Mouse (Mus musculus) neural tube, embryonic 12.5 days (tissue): ENCODE results near the gene Prpsap1. TPM values are rescaled to one million over a fixed set of nuclear protein-coding genes. Genes with fewer than 3 reads are reported as not detected.
"Not testable (repeated sequence)": the region's sequence is repeated elsewhere in the genome, so short reads cannot be mapped to it uniquely, and the experiment has no call there.

ENCODE experiments used
- ATAC-seq: fragments of 200-750 bp; cut with Nextera tagmentation; 2 replicates; pipeline ENCODE4 v1.8.0; 2017; ENCODE audit warnings: low read depth, mild to moderate bottlenecking, moderate TSS enrichment, moderate library complexity; ENCODE audit not compliant: low FRiP score
- H3K27ac ChIP-seq: fragments of 300-500 bp; sonication (generic); 2 replicates; pipeline ENCODE4 v1.5.1; 2016
- H3K27me3 ChIP-seq: fragments of 300-500 bp; sonication (generic); replicated peaks from 2 replicates; pipeline ENCODE4 v1.6.1; 2016; ENCODE audit warnings: mild to moderate bottlenecking
- H3K36me3 ChIP-seq: fragments of 300-500 bp; sonication (generic); 2 replicates; pipeline ENCODE4 v1.6.1; 2016; ENCODE audit warnings: mild to moderate bottlenecking
- H3K4me1 ChIP-seq: fragments of 300-500 bp; sonication (generic); 2 replicates; pipeline ENCODE4 v1.6.1; 2016
- H3K4me2 ChIP-seq: fragments of 300-500 bp; sonication (generic); replicated peaks from 2 replicates; pipeline ENCODE4 v1.6.1; 2016; ENCODE audit warnings: mild to moderate bottlenecking
- H3K4me3 ChIP-seq: fragments of 300-500 bp; sonication (generic); 2 replicates; pipeline ENCODE4 v1.5.1; 2016
- H3K9ac ChIP-seq: fragments of 300-500 bp; sonication (generic); 2 replicates; pipeline ENCODE4 v1.6.1; 2016; ENCODE audit warnings: mild to moderate bottlenecking
- H3K9me3 ChIP-seq: fragments of 300-500 bp; sonication (generic); 2 replicates; pipeline ENCODE4 v1.6.1; 2016; ENCODE audit warnings: mild to moderate bottlenecking
- WGBS: fragments of 180-500 bp; shearing (Covaris S2); methylation state at CpG from one replicate; pipeline ENCODE4 v1.1.7; 2016; 5-methylcytosine and 5-hydroxymethylcytosine counted together
- polyA plus RNA-seq: library from polyadenylated mRNA; unstranded; fragments of >200 nt; fragmentation: Nextera tagmentation; extraction: Ambion mirVana; gene quantifications from 2 replicates; pipeline ENCODE4 v1.2.1, GENCODE M21; 2016

Gene Prpsap1
- polyA plus RNA-seq, 1 experiment from 2014 or later, result 200 TPM

GRCm38 (mm10) chr11:116428872-116429859 lies 64.8 kb downstream of the Prpsap1 start:
- Histone ChIP-seq H3K36me3 (no peaks in the 10 kb centered on the region), H3K4me1 (no peaks in the 10 kb centered on the region), H3K27ac (no peak overlapping the region), H3K9me3 (no peaks in the 10 kb centered on the region), H3K4me3 (no peak overlapping the region), H3K4me2 (no peak overlapping the region), H3K27me3 (no peaks in the 10 kb centered on the region), H3K9ac (no peak overlapping the region)
- WGBS, result 60% methylated on average over 12 of the region's 13 CpGs
- no peak for ATAC-seq

GRCm38 (mm10) chr11:116426852-116427575 lies 67.0 kb downstream of the Prpsap1 start:
- Histone ChIP-seq H3K27ac (no peak overlapping the region), H3K4me2 (no peak overlapping the region), H3K9me3 (no peaks in the 10 kb centered on the region), H3K4me1 (no peaks in the 10 kb centered on the region), H3K9ac (no peak overlapping the region), H3K4me3 (no peak overlapping the region), H3K36me3 (no peaks in the 10 kb centered on the region), H3K27me3 (no peaks in the 10 kb centered on the region)
- no peak for ATAC-seq
- WGBS, result 74% methylated on average over 6 of the region's 6 CpGs

GRCm38 (mm10) chr11:116426328-116426727 lies 67.7 kb downstream of the Prpsap1 start:
- not testable (repeated sequence) for H3K36me3 ChIP-seq, H3K27me3 ChIP-seq, H3K9ac ChIP-seq, H3K4me2 ChIP-seq, H3K9me3 ChIP-seq, H3K4me3 ChIP-seq, H3K4me1 ChIP-seq, H3K27ac ChIP-seq, ATAC-seq
- 88% methylated on average over 11 of the region's 11 CpGs for WGBS

- WGBS, result 60% methylated on average over 8 of the region's 8 CpGs
- Histone ChIP-seq H3K27me3 (no peaks in the 10 kb centered on the region), H3K4me3 (no peak overlapping the region), H3K9ac (no peak overlapping the region), H3K4me1 (no peaks in the 10 kb centered on the region), H3K9me3 (no peaks in the 10 kb centered on the region), H3K27ac (no peak overlapping the region), H3K36me3 (no peaks in the 10 kb centered on the region), H3K4me2 (no peak overlapping the region)
- ATAC-seq, result no peak
Observed at GRCm38 (mm10) chr11:116424621-116425407, 69.2 kb downstream of the Prpsap1 start.

GRCm38 (mm10) chr11:116423782-116424620 lies 70.0 kb downstream of the Prpsap1 start:
- no peaks in the 10 kb centered on the region for H3K27me3 ChIP-seq
- H3K4me3 ChIP-seq, result no peak overlapping the region
- WGBS, result 89% methylated on average over 10 of the region's 10 CpGs
- H3K4me1 ChIP-seq, result no peaks in the 10 kb centered on the region
- no peak for ATAC-seq
- no peaks in the 10 kb centered on the region for H3K9me3 ChIP-seq
- no peak overlapping the region for H3K27ac ChIP-seq
- H3K36me3 ChIP-seq, result no peaks in the 10 kb centered on the region
- H3K4me2 ChIP-seq, result no peak overlapping the region
- no peak overlapping the region for H3K9ac ChIP-seq

GRCm38 (mm10) chr11:116423214-116423613 lies 70.8 kb downstream of the Prpsap1 start:
- Histone ChIP-seq H3K4me1 (no peaks in the 10 kb centered on the region), H3K9me3 (no peaks in the 10 kb centered on the region), H3K36me3 (no peaks in the 10 kb centered on the region), H3K4me2 (no peak overlapping the region), H3K27me3 (no peaks in the 10 kb centered on the region), H3K4me3 (no peak overlapping the region), H3K9ac (no peak overlapping the region), H3K27ac (no peak overlapping the region)
- 80% methylated on average over 6 of the region's 6 CpGs for WGBS
- ATAC-seq, result no peak

- Histone ChIP-seq H3K27ac (no peak overlapping the region), H3K4me1 (no peaks in the 10 kb centered on the region), H3K4me2 (no peak overlapping the region), H3K9me3 (no peaks in the 10 kb centered on the region), H3K9ac (no peak overlapping the region), H3K4me3 (no peak overlapping the region), H3K36me3 (no peaks in the 10 kb centered on the region), H3K27me3 (no peaks in the 10 kb centered on the region)
- WGBS, result 81% methylated on average over 2 of the region's 2 CpGs
- no peak for ATAC-seq
Observed at GRCm38 (mm10) chr11:116422562-116422961, 71.4 kb downstream of the Prpsap1 start.

- Histone ChIP-seq H3K4me2 (no peak overlapping the region), H3K9ac (no peak overlapping the region), H3K9me3 (no peaks in the 10 kb centered on the region), H3K36me3 (no peaks in the 10 kb centered on the region), H3K27me3 (no peaks in the 10 kb centered on the region), H3K4me1 (no peaks in the 10 kb centered on the region), H3K27ac (no peak overlapping the region), H3K4me3 (no peak overlapping the region)
- no peak for ATAC-seq
- 71% methylated on average over 6 of the region's 6 CpGs for WGBS
Observed at GRCm38 (mm10) chr11:116421102-116421501, 72.9 kb downstream of the Prpsap1 start.

Other genes starting within 250 kb of the Prpsap1 start
- gene Srp68, start 220.0 kb downstream of the Prpsap1 start, polyA plus RNA-seq, result 85.3 and 88.4 TPM in 2 replicates
- 1.4 and 2.0 TPM in 2 replicates for gene Galr2, start 213.3 kb downstream of the Prpsap1 start, polyA plus RNA-seq
- 75.5 and 89.3 TPM in 2 replicates for gene Exoc7, start 187.0 kb downstream of the Prpsap1 start, polyA plus RNA-seq
- 7.1 and 7.3 TPM in 2 replicates for gene Foxj1, start 158.8 kb downstream of the Prpsap1 start, polyA plus RNA-seq
- 54.3 and 62.8 TPM in 2 replicates for gene Rnf157, start 81.2 kb downstream of the Prpsap1 start, polyA plus RNA-seq
- 53.8 and 72.3 TPM in 2 replicates for gene Ubald2, start 60.1 kb downstream of the Prpsap1 start, polyA plus RNA-seq
- not detected in 2 replicates for gene Qrich2, start 28.0 kb downstream of the Prpsap1 start, polyA plus RNA-seq
- gene Sphk1, start 36.7 kb upstream of the Prpsap1 start, polyA plus RNA-seq, result 7.6 and 9.3 TPM in 2 replicates
- 34.3 and 37.6 TPM in 2 replicates for gene Ube2o, start 87.2 kb upstream of the Prpsap1 start, polyA plus RNA-seq
- gene Aanat, start 92.2 kb upstream of the Prpsap1 start, polyA plus RNA-seq, result not detected in 2 replicates
- gene Rhbdf2, start 132.8 kb upstream of the Prpsap1 start, polyA plus RNA-seq, result 4.9 and 6.5 TPM in 2 replicates
- 0.39 and 0.79 TPM in 2 replicates for gene Prcd, start 159.3 kb upstream of the Prpsap1 start, polyA plus RNA-seq
- gene Cygb, start 160.1 kb upstream of the Prpsap1 start, polyA plus RNA-seq, result 6.7 and 6.9 TPM in 2 replicates